Mouse (Mus musculus): ENCODE measurements around the gene Plk3. TPM values are rescaled to one million over a fixed set of nuclear protein-coding genes. Genes with fewer than 3 reads are reported as not detected.

Gene Plk3
- polyA plus RNA-seq, 1 experiment from 2014 or later = 18.7 TPM

GRCm38 (mm10) chr4:117087948-117088640, 45.7 kb downstream of the Plk3 start:
- Histone ChIP-seq H3K36me3 (ENCODE audit: control insufficient read depth, insufficient read depth, low read length) (peaks cover 9% of the 10 kb centered on the region; the same call in 1 of the 2 replicates), H3K4me2 (ENCODE audit: low read length) (no peak overlapping the region), H3K4me3 (ENCODE audit: low read depth, low read length) (no peak overlapping the region), H3K9ac (ENCODE audit: low read depth, low read length) (no peak overlapping the region), H3K27ac (ENCODE audit: low read length) (no peak overlapping the region), H3K9me3 (replicated peaks; ENCODE audit: control insufficient read depth, low read length, poor library complexity, severe bottlenecking) (no peaks in the 10 kb centered on the region), H3K27me3 (ENCODE audit: control insufficient read depth, insufficient read depth, low read depth, low read length) (no peaks in the 10 kb centered on the region), H3K4me1 (ENCODE audit: control insufficient read depth, insufficient read depth, low read length) (no peaks in the 10 kb centered on the region)
- whole genome bisulfite sequencing = 79% methylated on average over 7 of the region's 7 CpGs
- no peak for ATAC-seq

Small RNAs within 50 kb of the gene (microRNA-seq; reads per million reads assigned to microRNA genes)
- not detected for gene Gm22398

Other genes starting within 250 kb of the Plk3 start
- 46.9 and 51.4 TPM in 2 replicates for gene Urod, start 139.6 kb downstream of the Plk3 start, polyA plus RNA-seq (2015; fragmentation: Nextera tagmentation; extraction: Ambion mirVana)
- 22.0 and 25.1 TPM in 2 replicates for gene Hectd3, start 138.6 kb downstream of the Plk3 start, polyA plus RNA-seq (2015; fragmentation: Nextera tagmentation; extraction: Ambion mirVana)
- 48.9 and 49.8 TPM in 2 replicates for gene Eif2b3, start 114.6 kb downstream of the Plk3 start, polyA plus RNA-seq (2015; fragmentation: Nextera tagmentation; extraction: Ambion mirVana)
- 7.4 and 9.5 TPM in 2 replicates for gene Ptch2, start 37.9 kb downstream of the Plk3 start, polyA plus RNA-seq (2015; fragmentation: Nextera tagmentation; extraction: Ambion mirVana)
- 3.9 and 4.0 TPM in 2 replicates for gene Btbd19, start 8.2 kb downstream of the Plk3 start, polyA plus RNA-seq (2015; fragmentation: Nextera tagmentation; extraction: Ambion mirVana)
- 0.46 and 1.1 TPM in 2 replicates for gene Tctex1d4, start 7.2 kb downstream of the Plk3 start, polyA plus RNA-seq (2015; fragmentation: Nextera tagmentation; extraction: Ambion mirVana)
- 381 and 382 TPM in 2 replicates for gene Rps8, start 22.3 kb upstream of the Plk3 start, polyA plus RNA-seq (2015; fragmentation: Nextera tagmentation; extraction: Ambion mirVana)
- 6.4 and 7.3 TPM in 2 replicates for gene Kif2c, start 48.7 kb upstream of the Plk3 start, polyA plus RNA-seq (2015; fragmentation: Nextera tagmentation; extraction: Ambion mirVana)
- gene Tmem53, start 118.0 kb upstream of the Plk3 start, polyA plus RNA-seq (2015; fragmentation: Nextera tagmentation; extraction: Ambion mirVana) = 9.3 and 10.1 TPM in 2 replicates
- gene Armh1, start 118.2 kb upstream of the Plk3 start, polyA plus RNA-seq (2015; fragmentation: Nextera tagmentation; extraction: Ambion mirVana) = 1.6 and 3.1 TPM in 2 replicates